Comparison of ENCODE assay signal across 11 mouse cellular contexts in the genomic region with DNA sequence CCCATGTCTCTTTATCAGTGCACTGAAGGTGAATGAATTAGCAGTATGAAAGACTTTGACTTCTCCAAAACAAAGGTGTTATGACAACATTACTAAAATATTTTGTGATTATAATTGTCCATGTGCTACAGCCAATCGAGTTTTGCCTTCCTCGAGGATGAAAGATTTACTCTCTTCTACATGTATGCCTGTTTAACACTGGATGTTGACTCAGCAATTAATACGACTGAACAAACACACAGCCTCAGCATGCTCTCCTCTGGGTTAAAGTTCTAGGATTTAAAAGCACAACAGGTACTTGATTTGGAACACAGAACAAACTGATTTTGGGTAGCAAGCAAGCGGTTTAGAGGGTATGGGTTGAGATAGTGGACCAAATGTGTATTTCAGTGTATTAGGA. TPM values are rescaled to one million over a fixed set of nuclear protein-coding genes. Genes with fewer than 3 reads are reported as not detected.
DNase-seq lines count a peak whose midpoint lies in the region; ATAC-seq and TF ChIP-seq lines count a peak whose summit lies in the region.
"Had no signal": no experiment of that assay in that cellular context is flagged by ENCODE, and none has a peak within 500 bp of the region (broad histone marks: within the 10 kb centered on the region; RNA-seq: fewer than 3 reads in every experiment).

No protein-coding gene starts in this region.

- peak overlapping the region; percentile 83; the same call in 1 of the 2 replicates for H3K4me2 ChIP-seq in hindbrain, embryonic 12.5 days (replicated peaks)
- peak overlapping the region; percentile 57 for H3K4me2 ChIP-seq in forebrain, embryonic 16.5 days (ENCODE audit: low read length)
- H3K4me2 ChIP-seq in midbrain, embryonic 14.5 days (ENCODE audit: low read length): peak overlapping the region; percentile 74

- H3K4me1 ChIP-seq in hindbrain, embryonic 12.5 days: 0 out of 2 replicates have a peak, but pooled peaks cover 4% of the 10 kb centered on the region
- H3K4me1 ChIP-seq in hindbrain, embryonic 10.5 days (replicated peaks): peaks cover 26% of the 10 kb centered on the region; the same call in 1 of the 2 replicates
- H3K4me1 ChIP-seq in ES-E14 (ENCODE audit: control insufficient read depth in 2 of 2, insufficient read depth in 2 of 2, low read length in 2 of 2, poor library complexity in 1 of 2): peaks cover 0 to 3% of the 10 kb centered on the region in 2 experiments; a peak in 1 of 4 replicates
- H3K4me1 ChIP-seq in forebrain, embryonic 16.5 days (replicated peaks; ENCODE audit: control insufficient read depth, insufficient read depth, low read length): peaks cover 9% of the 10 kb centered on the region
- H3K4me1 ChIP-seq in midbrain, embryonic 14.5 days (ENCODE audit: control insufficient read depth, insufficient read depth, low read length): peaks cover 15% of the 10 kb centered on the region

- no peaks in the 10 kb centered on the region for H3K27me3 ChIP-seq in hindbrain, embryonic 12.5 days
- no peaks in the 10 kb centered on the region for H3K27me3 ChIP-seq in hindbrain, embryonic 10.5 days (ENCODE audit: insufficient read depth, poor library complexity, severe bottlenecking)
- H3K27me3 ChIP-seq in forebrain, embryonic 16.5 days (replicated peaks; ENCODE audit: control insufficient read depth, insufficient read depth, low read length): no peaks in the 10 kb centered on the region
- H3K27me3 ChIP-seq in midbrain, embryonic 14.5 days (ENCODE audit: control insufficient read depth, insufficient read depth, low read length): no peaks in the 10 kb centered on the region
- H3K27me3 ChIP-seq: heart, embryonic 12.5 days; intestine, embryonic 15.5 days had no signal

- intact Hi-C loops in left cerebral cortex, postnatal 4 days (cut with DNase I): loop anchor here (10.0 kb wide), 1 partner anchor 103 kb away; no protein-coding TSS in a partner anchor

- peaks cover 3% of the 10 kb centered on the region; the same call in 1 of the 2 replicates for H3K9me3 ChIP-seq in hindbrain, embryonic 12.5 days (replicated peaks)
- H3K9me3 ChIP-seq in hindbrain, embryonic 10.5 days: peaks cover 10% of the 10 kb centered on the region
- no peaks in the 10 kb centered on the region for H3K9me3 ChIP-seq in ES-E14 (ENCODE audit: control insufficient read depth, insufficient read depth, low read depth, low read length)
- H3K9me3 ChIP-seq in forebrain, embryonic 16.5 days (ENCODE audit: control insufficient read depth, low read length): peaks cover 3% of the 10 kb centered on the region; the same call in 1 of the 2 replicates
- H3K9me3 ChIP-seq in midbrain, embryonic 14.5 days (ENCODE audit: control insufficient read depth, low read length): 0 out of 2 replicates have a peak, but pooled peaks cover 5% of the 10 kb centered on the region
- H3K9me3 ChIP-seq: intestine, embryonic 15.5 days had no signal

- H3K27ac ChIP-seq in hindbrain, embryonic 12.5 days: no peak overlapping the region
- H3K27ac ChIP-seq in hindbrain, embryonic 10.5 days: no peak overlapping the region
- H3K27ac ChIP-seq in ES-E14 (ENCODE audit: insufficient read depth, low read depth, low read length, poor library complexity, severe bottlenecking): no peak overlapping the region
- no peak overlapping the region; the same call in none of the 2 replicates for H3K27ac ChIP-seq in forebrain, embryonic 16.5 days (ENCODE audit: low read length)
- no peak overlapping the region for H3K27ac ChIP-seq in midbrain, embryonic 14.5 days (replicated peaks; ENCODE audit: low read depth, low read length)
- H3K27ac ChIP-seq: intestine, embryonic 15.5 days; macrophage had no signal

- in situ Hi-C loops in ES-E14 (cut with MboI; ENCODE audit: low sequenced_read_pairs in 2 of 2, unreplicated experiment in 2 of 2): no loop called here

- DNase-seq in hindbrain, embryonic 10.5 days (ENCODE audit: low spot score): no peak
- DNase-seq in ES-E14 (ENCODE audit: low read depth, low spot score): no peak
- peak; percentile 30 for DNase-seq in midbrain, embryonic 14.5 days
- DNase-seq in left cerebral cortex, postnatal 4 days: no peak
- no peak for DNase-seq in right cerebral cortex, adult 18-20 months
- no peak for DNase-seq in kidney, adult 8-10 months

- H3K9ac ChIP-seq in hindbrain, embryonic 12.5 days: no peak overlapping the region
- H3K9ac ChIP-seq in ES-E14 (ENCODE audit: insufficient read depth, low read depth, low read length, poor library complexity, severe bottlenecking): no peak overlapping the region
- 0 out of 2 replicates have a peak overlapping the region, but pooled peaks have one; percentile 6 for H3K9ac ChIP-seq in forebrain, embryonic 16.5 days (replicated peaks; ENCODE audit: low read depth, low read length)
- no peak overlapping the region for H3K9ac ChIP-seq in midbrain, embryonic 14.5 days (replicated peaks; ENCODE audit: low read length)

- ATAC-seq in hindbrain, embryonic 12.5 days (ENCODE audit: low FRiP score): no peak
- ATAC-seq in forebrain, embryonic 16.5 days: no peak
- no peak for ATAC-seq in midbrain, embryonic 14.5 days (ENCODE audit: low FRiP score, low TSS enrichment)
- ATAC-seq: intestine, embryonic 15.5 days had no signal

- H3K36me3 ChIP-seq in hindbrain, embryonic 12.5 days: no peaks in the 10 kb centered on the region
- H3K36me3 ChIP-seq in hindbrain, embryonic 10.5 days: no peaks in the 10 kb centered on the region
- H3K36me3 ChIP-seq in ES-E14 (ENCODE audit: control insufficient read depth, insufficient read depth, low read length, poor library complexity, severe bottlenecking): no peaks in the 10 kb centered on the region
- no peaks in the 10 kb centered on the region for H3K36me3 ChIP-seq in forebrain, embryonic 16.5 days (ENCODE audit: control insufficient read depth, insufficient read depth)
- no peaks in the 10 kb centered on the region for H3K36me3 ChIP-seq in midbrain, embryonic 14.5 days (ENCODE audit: control insufficient read depth, insufficient read depth, low read length)
- H3K36me3 ChIP-seq: heart, embryonic 12.5 days; intestine, embryonic 15.5 days had no signal

- H3K4me3 ChIP-seq in hindbrain, embryonic 12.5 days: no peak overlapping the region
- H3K4me3 ChIP-seq in hindbrain, embryonic 10.5 days: no peak overlapping the region
- H3K4me3 ChIP-seq in ES-E14 (ENCODE audit: insufficient read depth in 1 of 2, low read depth in 1 of 2, low read length in 2 of 2, poor library complexity in 1 of 2, severe bottlenecking in 1 of 2): no peak overlapping the region
- H3K4me3 ChIP-seq in forebrain, embryonic 16.5 days (replicated peaks; ENCODE audit: low read length): peak overlapping the region; percentile 7
- H3K4me3 ChIP-seq in midbrain, embryonic 14.5 days (replicated peaks; ENCODE audit: low read depth, low read length): peak overlapping the region; percentile 97

- 65% methylated on average over 4 of the region's 4 CpGs for WGBS in hindbrain, embryonic 12.5 days
- WGBS in hindbrain, embryonic 10.5 days: 73% methylated on average over 4 of the region's 4 CpGs
- WGBS in forebrain, embryonic 16.5 days: 31% methylated on average over 4 of the region's 4 CpGs
- 64% methylated on average over 4 of the region's 4 CpGs for WGBS in midbrain, embryonic 14.5 days

TF ChIP-seq in ES-E14, 5 proteins besides CTCF, POLR2A, EP300 and RAD21:
- TF ChIP-seq ZC3H11A (IDR thresholded peaks at IDR 0.05; ENCODE audit: borderline replicate concordance, low read depth, low read length) (no peak), ZNF384 (IDR thresholded peaks at IDR 0.05; ENCODE audit: low read depth, low read length) (no peak), MAFK (IDR thresholded peaks at IDR 0.05; ENCODE audit: insufficient read depth, low read depth, low read length) (peak; percentile 47; the same call in 1 of the 2 replicates), CHD2 (IDR thresholded peaks at IDR 0.05; ENCODE audit: low read depth, low read length) (no peak), HCFC1 (IDR thresholded peaks at IDR 0.05; ENCODE audit: borderline replicate concordance, insufficient read depth, low read length) (no peak)

RNA-seq across cellular contexts. Expression of a gene that starts 1.6 kb away (rescaled TPM):
- polyA plus RNA-seq in hindbrain, embryonic 12.5 days (2016; fragmentation: Nextera tagmentation; extraction: Ambion mirVana): 12.6 and 14.9 TPM in 2 replicates
- 7.7 and 9.1 TPM in 2 replicates for polyA plus RNA-seq in hindbrain, embryonic 10.5 days (2016; fragmentation: Nextera tagmentation; extraction: Ambion mirVana)
- total RNA-seq in ES-E14 (2012; rRNA removed): 26.6 and 36.0 TPM in 2 replicates
- polyA plus RNA-seq in forebrain, embryonic 16.5 days (2015; fragmentation: Nextera tagmentation; extraction: Ambion mirVana): 12.2 and 12.4 TPM in 2 replicates
- 10.1 and 15.3 TPM in 2 replicates for polyA plus RNA-seq in midbrain, embryonic 14.5 days (2014; fragmentation: Nextera tagmentation; extraction: Ambion mirVana)
- total RNA-seq in left cerebral cortex, postnatal 4 days (2021): 10 to 100 TPM; 57.5 to 60.8 TPM

Comparison
In these comparisons a context has a peak if more than half of its experiments do, and no peak if none do; other contexts are left out.
1. H3K4me3 ChIP-seq: peak in forebrain, embryonic 16.5 days (single experiment) and midbrain, embryonic 14.5 days (single experiment); none in hindbrain, embryonic 12.5 days (single experiment), hindbrain, embryonic 10.5 days (single experiment) and ES-E14 (0 of 2).
2. Peak in every context shown above with its lines, with median percentiles within 50 percentile points of each other: H3K4me2 ChIP-seq.